Mouse (Mus musculus) cerebellum, postnatal 14 days (tissue): ENCODE results near the gene Adgrg2.

Experiments used
- DNase-seq, 2 experiments: peaks; one replicate each; pipeline ENCODE4 v3.0.0; 2021; ENCODE audit warnings: mixed read lengths in 2 of 2

Adgrg2 gene

DNA sequence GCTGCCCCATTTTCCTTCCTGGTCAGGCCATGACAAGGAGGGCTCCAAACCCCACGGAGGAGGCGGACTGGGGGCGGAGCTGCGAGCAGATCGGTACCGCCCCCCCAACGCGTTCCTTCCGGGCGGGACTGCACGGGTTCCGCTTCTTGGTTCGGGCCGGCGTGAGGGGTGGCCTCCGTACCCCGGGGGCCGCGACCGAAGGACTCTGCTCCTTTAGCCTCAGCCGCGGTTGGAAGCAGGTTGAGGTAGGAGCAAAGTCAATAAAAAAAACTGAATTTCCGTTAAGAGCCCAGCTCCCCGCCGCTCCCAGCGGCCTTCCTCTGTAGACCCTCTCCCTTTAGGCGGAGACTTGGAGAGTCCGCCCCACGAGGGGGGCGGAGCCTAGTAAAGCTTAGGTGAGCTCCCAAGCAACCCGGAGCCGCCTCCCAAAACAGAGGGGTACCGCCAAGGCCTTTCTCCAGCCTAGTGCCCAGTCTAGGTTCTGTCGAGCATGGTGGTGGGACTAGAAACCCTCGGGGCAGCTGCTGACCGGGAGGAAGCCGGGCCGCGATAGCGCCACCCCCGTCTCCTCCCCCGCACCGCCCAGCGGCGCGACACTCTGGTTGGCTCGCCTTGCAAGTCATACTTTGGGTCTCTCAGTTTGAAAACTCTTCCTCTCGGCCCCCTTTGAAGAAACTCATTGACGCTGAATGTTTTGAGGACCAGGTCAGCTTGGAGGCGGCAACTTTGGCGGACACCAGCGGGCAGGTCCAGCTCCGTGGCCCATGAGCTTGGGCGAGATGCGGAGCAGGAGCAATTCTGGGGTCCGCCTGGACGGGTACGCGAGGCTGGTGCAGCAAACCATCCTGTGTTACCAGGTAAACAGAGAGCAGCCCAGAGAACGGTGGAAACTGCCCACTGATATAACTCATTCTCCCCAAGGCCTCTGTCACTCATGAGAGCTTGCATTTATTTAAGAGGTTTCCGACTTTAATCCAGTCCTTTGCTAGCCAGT is 111.9 kb downstream of the Adgrg2 start, which contains the start of gene Phka2:
Gene Phka2 (plus strand): TSS at position 119 of the 994 bp plus-strand sequence.
- peak; percentile 85 to 88 for DNase-seq

DNA sequence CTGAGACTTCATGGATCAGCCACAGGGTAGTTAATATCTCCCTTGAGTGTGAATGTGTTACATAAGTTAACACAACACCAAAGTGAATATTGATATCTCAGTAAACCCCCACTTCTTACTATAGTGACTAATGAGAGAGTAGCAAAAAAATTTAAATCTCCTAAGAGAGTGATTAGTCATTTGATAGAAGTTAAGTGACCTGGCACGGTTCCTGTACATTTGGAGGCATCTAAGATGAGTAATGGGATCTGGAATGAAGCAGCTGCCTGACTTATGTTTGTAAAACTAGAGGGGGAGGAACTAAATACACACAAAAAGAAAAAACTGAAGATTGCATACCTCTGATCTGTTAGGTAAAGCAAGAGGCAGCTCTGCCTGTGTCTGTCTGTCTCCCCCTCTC is 118.6 kb downstream of the Adgrg2 start:
- no peak for DNase-seq

DNA sequence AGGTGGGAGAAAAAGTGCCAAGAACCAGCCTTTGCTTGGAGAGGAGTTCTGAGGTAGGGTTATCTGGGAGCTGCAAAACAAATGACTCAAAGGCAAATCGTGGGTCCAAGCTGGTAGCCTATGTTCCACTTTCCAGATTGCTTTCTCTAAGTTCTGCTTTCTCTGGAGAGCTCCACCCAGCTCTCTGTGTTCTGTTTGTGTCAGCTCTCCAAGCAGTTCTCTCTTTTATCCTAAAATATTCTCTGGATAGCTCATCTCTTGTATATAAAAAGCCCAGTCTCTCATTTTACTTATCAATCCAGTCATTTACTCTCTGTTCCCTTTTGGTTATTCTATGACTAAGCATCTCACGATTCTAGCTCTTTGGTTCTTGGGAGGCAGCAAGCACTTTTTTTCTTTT is 119.7 kb downstream of the Adgrg2 start:
- no peak for DNase-seq

DNA sequence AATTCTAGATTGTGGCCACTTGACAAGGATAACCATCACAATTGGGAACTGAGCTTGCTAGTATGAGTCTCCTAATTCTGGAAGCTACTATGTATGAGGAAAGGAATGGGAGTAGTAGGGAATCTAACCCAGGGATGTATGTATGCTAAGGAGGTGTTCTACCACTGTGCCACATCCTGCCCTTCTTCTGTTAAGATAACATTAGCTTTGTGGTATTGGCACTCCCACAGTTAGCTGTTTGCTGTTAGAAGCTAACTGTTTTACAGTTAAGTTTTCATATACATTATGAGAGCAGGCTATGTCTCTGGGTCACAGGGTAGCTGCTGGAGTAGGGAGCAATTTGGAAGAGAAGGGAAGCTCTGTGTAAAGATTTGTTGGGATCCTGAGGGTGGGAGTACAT is 125.5 kb downstream of the Adgrg2 start:
- no peak for DNase-seq

DNA sequence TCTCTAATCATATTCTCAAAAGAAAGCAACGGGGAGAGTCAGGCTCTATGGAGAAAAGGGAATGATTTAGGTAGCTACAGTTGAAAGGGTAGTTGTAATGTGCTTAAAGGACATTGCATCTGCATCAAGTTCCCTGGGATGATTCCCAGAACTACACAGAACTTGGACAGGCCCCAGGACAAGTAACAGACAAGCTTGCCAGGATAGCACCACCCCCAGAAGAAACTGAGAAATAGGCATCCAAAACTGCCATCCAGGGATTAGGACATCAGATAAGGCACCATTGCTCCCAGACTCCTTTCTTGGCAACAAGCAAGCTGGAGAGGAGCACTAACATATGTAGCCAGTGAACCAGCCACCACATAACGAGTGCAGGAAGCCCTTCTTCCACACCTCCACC is 152.3 kb downstream of the Adgrg2 start:
- no peak for DNase-seq
